Mouse (Mus musculus) myocyte (in vitro differentiated cells): Measurements from ENCODE around the gene Agap2.

Source experiments
- MYOD1 ChIP-seq, 3 experiments: IDR thresholded peaks; one replicate each; pipeline ENCODE4 v1.6.1; 2011; ENCODE audit warnings: control low read depth in 2 of 3, low read depth in 2 of 3, mild to moderate bottlenecking in 2 of 3, moderate library complexity in 1 of 3; ENCODE audit not compliant: insufficient read length in 2 of 3, control insufficient read depth in 1 of 3
- POLR2A ChIP-seq: IDR thresholded peaks from one replicate; pipeline ENCODE4 v1.6.1; 2011; ENCODE audit warnings: low read depth, mild to moderate bottlenecking, control low read depth, moderate library complexity; ENCODE audit not compliant: insufficient read length
- POLR2AphosphoS2 ChIP-seq: IDR thresholded peaks from one replicate; pipeline ENCODE4 v1.6.1; 2011; ENCODE audit warnings: low read depth, control low read depth; ENCODE audit not compliant: insufficient read length
- SRF ChIP-seq: IDR thresholded peaks from one replicate; pipeline ENCODE4 v1.6.1; 2011; ENCODE audit warnings: low read depth; ENCODE audit not compliant: control insufficient read depth, insufficient read length

- TF ChIP-seq SRF (peak; percentile 59), POLR2A (peak; percentile 57), POLR2AphosphoS2 (peak; percentile 47), MYOD1 (IDR thresholded peaks at IDR 0.05; ENCODE audit: control insufficient read depth in 1 of 3, insufficient read length in 2 of 3, low read depth in 2 of 3) (peak in 1 of 3 experiments; percentile 52)
Measured at GRCm38 (mm10) chr10:127063239-127063872, 11.7 kb upstream of the Agap2 start, which contains the start of gene Cdk4.
